Mouse (Mus musculus): ENCODE measurements around the gene Fkbp5. TPM values are rescaled to one million over a fixed set of nuclear protein-coding genes. Genes with fewer than 3 reads are reported as not detected.

Gene Fkbp5
- 10.3 TPM for polyA plus RNA-seq (2017; shearing (Covaris generic))

GRCm38 (mm10) chr17:28517441-28517955, at the start of gene Fkbp5:
Gene Fkbp5 (minus strand): TSS chr17:28517527.

GRCm38 (mm10) chr17:28560598-28560997, 43.3 kb upstream of the Fkbp5 start, which contains the start of gene Clps:
Gene Clps (minus strand): TSS chr17:28560766.

GRCm38 (mm10) chr17:28549111-28549510, 31.8 kb upstream of the Fkbp5 start, which contains the start of gene Clpsl2:
Gene Clpsl2 (plus strand): TSS chr17:28549411.

GRCm38 (mm10) chr17:28530506-28530905, 13.2 kb upstream of the Fkbp5 start, which contains the start of gene Armc12:
Gene Armc12 (plus strand): TSS chr17:28530806.

GRCm38 (mm10) chr17:28365122-28365521, 152.2 kb downstream of the Fkbp5 start, which contains the start of gene Tulp1:
Gene Tulp1 (minus strand): TSS chr17:28365222.

GRCm38 (mm10) chr17:28350466-28351352, 166.6 kb downstream of the Fkbp5 start, which contains the start of gene Tead3:
Gene Tead3 (minus strand): TSS chr17:28350817.

Other genes with a start within 250 kb of the Fkbp5 start
- gene Fance, start 204.0 kb downstream of the Fkbp5 start, polyA plus RNA-seq (2017; shearing (Covaris generic)) = 9.0 TPM
- gene Rpl10a, start 189.1 kb downstream of the Fkbp5 start, polyA plus RNA-seq (2017; shearing (Covaris generic)) = 322 TPM
- gene Tead3, start 166.7 kb downstream of the Fkbp5 start, polyA plus RNA-seq (2017; shearing (Covaris generic)) = 0.18 TPM
- not detected for gene Tulp1, start 152.3 kb downstream of the Fkbp5 start, polyA plus RNA-seq (2017; shearing (Covaris generic))
- not detected for gene Armc12, start 13.3 kb upstream of the Fkbp5 start, polyA plus RNA-seq (2017; shearing (Covaris generic))
- gene Clpsl2, start 31.9 kb upstream of the Fkbp5 start, polyA plus RNA-seq (2017; shearing (Covaris generic)) = not detected
- gene Clps, start 43.2 kb upstream of the Fkbp5 start, polyA plus RNA-seq (2017; shearing (Covaris generic)) = not detected
- gene Lhfpl5, start 58.1 kb upstream of the Fkbp5 start, polyA plus RNA-seq (2017; shearing (Covaris generic)) = 1.00 TPM
- 218 TPM for gene Srpk1, start 105.2 kb upstream of the Fkbp5 start, polyA plus RNA-seq (2017; shearing (Covaris generic))
- 0.49 TPM for gene Slc26a8, start 172.7 kb upstream of the Fkbp5 start, polyA plus RNA-seq (2017; shearing (Covaris generic))
- 18.1 TPM for gene Mapk14, start 173.8 kb upstream of the Fkbp5 start, polyA plus RNA-seq (2017; shearing (Covaris generic))
- 5.8 TPM for gene AC170998.1, start 208.6 kb upstream of the Fkbp5 start, polyA plus RNA-seq (2017; shearing (Covaris generic))

Measured in inflammation-experienced regulatory T-cells, adult 16 weeks (primary cell).